Mouse (Mus musculus): ENCODE results near the gene Agbl3.

The Agbl3 gene

GRCm38 (mm10) chr6:34874101-34874921, 94.1 kb downstream of the Agbl3 start:
- DNase-seq (ENCODE audit: low spot score) = no peak

GRCm38 (mm10) chr6:34875268-34875761, 95.1 kb downstream of the Agbl3 start:
- no peak for DNase-seq (ENCODE audit: low spot score)

GRCm38 (mm10) chr6:34875966-34876834, 96.0 kb downstream of the Agbl3 start:
- DNase-seq (ENCODE audit: low spot score) = no peak

GRCm38 (mm10) chr6:34876835-34877156, 96.6 kb downstream of the Agbl3 start:
- DNase-seq (ENCODE audit: low spot score) = no peak

GRCm38 (mm10) chr6:34877509-34878321, 97.5 kb downstream of the Agbl3 start, which contains the start of gene Cyren:
Cyren (minus strand) TSS chr6:34878060.
- peak; percentile 94 for DNase-seq (ENCODE audit: low spot score)

GRCm38 (mm10) chr6:34879101-34879740, 99.0 kb downstream of the Agbl3 start:
- DNase-seq (ENCODE audit: low spot score) = no peak

GRCm38 (mm10) chr6:34879911-34880475, 99.8 kb downstream of the Agbl3 start:
- DNase-seq (ENCODE audit: low spot score) = peak; percentile 64

- no peak for DNase-seq (ENCODE audit: low spot score)
These were observed 104.5 kb downstream of the Agbl3 start for GRCm38 (mm10) chr6:34884724-34885123.

- peak; percentile 70 for DNase-seq (ENCODE audit: low spot score)
These were observed 107.1 kb downstream of the Agbl3 start for GRCm38 (mm10) chr6:34887131-34887850.

GRCm38 (mm10) chr6:34889185-34889584, 109.0 kb downstream of the Agbl3 start:
- no peak for DNase-seq (ENCODE audit: low spot score)

- DNase-seq (ENCODE audit: low spot score) = no peak
These were observed 115.3 kb downstream of the Agbl3 start for GRCm38 (mm10) chr6:34895569-34895968.

- no peak for DNase-seq (ENCODE audit: low spot score)
These were observed 116.0 kb downstream of the Agbl3 start for GRCm38 (mm10) chr6:34896168-34896780.

- no peak for DNase-seq (ENCODE audit: low spot score)
These were observed 118.9 kb downstream of the Agbl3 start for GRCm38 (mm10) chr6:34899127-34899526.

GRCm38 (mm10) chr6:34900990-34901389, 120.8 kb downstream of the Agbl3 start:
- DNase-seq (ENCODE audit: low spot score) = no peak

GRCm38 (mm10) chr6:34901911-34902444, 121.7 kb downstream of the Agbl3 start:
- DNase-seq (ENCODE audit: low spot score) = peak; percentile 23

GRCm38 (mm10) chr6:34902578-34902977, 122.3 kb downstream of the Agbl3 start:
- DNase-seq (ENCODE audit: low spot score) = no peak

GRCm38 (mm10) chr6:34903441-34903840, 123.2 kb downstream of the Agbl3 start:
- no peak for DNase-seq (ENCODE audit: low spot score)

- no peak for DNase-seq (ENCODE audit: low spot score)
These were observed 123.6 kb downstream of the Agbl3 start for GRCm38 (mm10) chr6:34903851-34904250.

- no peak for DNase-seq (ENCODE audit: low spot score)
These were observed 124.1 kb downstream of the Agbl3 start for GRCm38 (mm10) chr6:34904361-34904760.

- no peak for DNase-seq (ENCODE audit: low spot score)
These were observed 125.9 kb downstream of the Agbl3 start for GRCm38 (mm10) chr6:34906125-34906524.
